Mouse (Mus musculus): Measurements from ENCODE around the gene Ppip5k2. TPM values are rescaled to one million over a fixed set of nuclear protein-coding genes. Genes with fewer than 3 reads are reported as not detected.

Gene Ppip5k2
- total and polyA plus RNA-seq, 2 experiments from 2014 or later, result 37.0 to 56.0 TPM

DNA sequence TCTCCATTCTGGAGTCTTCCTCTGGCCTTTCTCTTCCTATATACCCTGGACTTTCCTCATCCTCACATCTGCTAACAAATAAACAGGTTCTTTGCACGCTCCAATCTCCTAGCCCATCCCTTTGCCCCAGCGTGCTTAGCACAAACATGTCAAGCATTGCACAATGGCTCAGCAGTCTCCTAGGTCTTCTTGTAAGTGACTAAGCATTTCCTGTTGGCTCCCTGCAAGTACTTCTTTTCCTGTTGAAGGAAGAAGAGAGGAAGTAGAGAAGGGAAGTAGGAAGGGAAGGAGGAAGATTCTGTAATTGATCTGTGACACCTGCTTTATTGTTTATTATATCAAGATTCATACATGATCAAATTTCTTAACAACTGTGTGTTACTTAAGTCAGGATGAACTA is 97.4 kb downstream of the Ppip5k2 start:
- DNase-seq (ENCODE audit: low spot score), result no peak
- H3K27ac ChIP-seq (ENCODE audit: low read depth, low read length), result no peak overlapping the region
- WGBS, result 76% methylated on average over 2 of the region's 2 CpGs
- H3K4me3 ChIP-seq (ENCODE audit: low read depth, low read length), result no peak overlapping the region
- no peaks in the 10 kb centered on the region for H3K36me3 ChIP-seq (ENCODE audit: insufficient read depth, low read length)
- TF ChIP-seq CTCF (IDR thresholded peaks at IDR 0.05), result no peak
- H3K4me1 ChIP-seq (ENCODE audit: insufficient read depth, low read length), result no peaks in the 10 kb centered on the region
- ATAC-seq (ENCODE audit: low FRiP score), result no peak
- no peaks in the 10 kb centered on the region for H3K27me3 ChIP-seq (ENCODE audit: insufficient read depth, low read length)
- H3K9ac ChIP-seq (replicated peaks; ENCODE audit: low read length, poor library complexity, severe bottlenecking), result no peak overlapping the region
- H3K9me3 ChIP-seq (ENCODE audit: low read length), result no peaks in the 10 kb centered on the region
- H3K4me2 ChIP-seq (ENCODE audit: low read depth, low read length, poor library complexity, severe bottlenecking), result no peak overlapping the region

DNA sequence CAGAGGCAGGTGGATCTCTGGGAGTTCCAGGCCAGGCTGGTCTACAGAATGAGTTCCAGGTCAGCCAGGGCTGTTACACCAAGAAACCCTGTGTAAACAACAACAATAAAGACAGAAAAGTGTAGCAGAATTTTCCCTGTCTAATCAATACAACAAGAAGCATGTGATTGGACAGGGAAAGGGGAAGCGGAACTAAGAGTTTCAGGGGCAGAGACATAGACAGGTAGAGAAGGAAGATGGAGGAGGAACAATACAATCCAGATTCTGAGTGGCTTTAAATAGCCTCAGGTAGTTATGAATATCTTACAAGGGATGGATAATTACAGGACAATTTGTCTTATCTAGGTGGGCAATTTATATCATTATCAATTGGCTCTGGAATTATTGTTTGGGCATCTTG is 102.9 kb downstream of the Ppip5k2 start:
- no peaks in the 10 kb centered on the region for H3K9me3 ChIP-seq (ENCODE audit: low read length)
- 94% methylated on average over 1 of the region's 1 CpGs for WGBS
- no peak for ATAC-seq (ENCODE audit: low FRiP score)
- H3K36me3 ChIP-seq (ENCODE audit: insufficient read depth, low read length), result no peaks in the 10 kb centered on the region
- H3K27me3 ChIP-seq (ENCODE audit: insufficient read depth, low read length), result no peaks in the 10 kb centered on the region
- peaks cover 2% of the 10 kb centered on the region; the same call in 1 of the 2 replicates for H3K4me1 ChIP-seq (ENCODE audit: insufficient read depth, low read length)
- H3K4me3 ChIP-seq (ENCODE audit: low read depth, low read length), result no peak overlapping the region
- H3K4me2 ChIP-seq (ENCODE audit: low read depth, low read length, poor library complexity, severe bottlenecking), result no peak overlapping the region
- no peak for TF ChIP-seq CTCF (IDR thresholded peaks at IDR 0.05)
- H3K27ac ChIP-seq (ENCODE audit: low read depth, low read length), result no peak overlapping the region
- H3K9ac ChIP-seq (replicated peaks; ENCODE audit: low read length, poor library complexity, severe bottlenecking), result no peak overlapping the region
- DNase-seq (ENCODE audit: low spot score), result no peak

DNA sequence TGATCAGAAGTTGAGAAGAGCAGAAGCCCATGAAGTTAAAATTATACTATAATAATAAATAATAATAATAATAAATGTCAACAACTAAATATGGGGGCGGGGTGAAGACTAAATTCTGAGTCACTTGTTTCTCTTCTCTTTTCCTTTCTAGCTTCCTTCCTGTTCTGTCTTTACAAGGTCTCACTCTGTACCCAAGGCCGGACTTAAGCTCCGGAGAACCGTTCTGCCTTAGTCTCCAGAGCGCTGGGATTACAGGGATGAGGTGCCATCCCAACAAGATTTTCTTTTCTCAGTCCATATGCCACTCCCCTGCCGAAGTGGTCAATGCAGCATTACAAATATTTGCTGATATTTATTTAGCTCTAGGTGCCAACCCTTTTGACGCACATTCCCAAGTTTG is 107.9 kb downstream of the Ppip5k2 start:
- H3K27ac ChIP-seq (ENCODE audit: low read depth, low read length), result peak overlapping the region; percentile 98
- H3K4me3 ChIP-seq (ENCODE audit: low read depth, low read length), result peak overlapping the region; percentile 95
- 14% methylated on average over 7 of the region's 7 CpGs for WGBS
- H3K4me2 ChIP-seq (ENCODE audit: low read depth, low read length, poor library complexity, severe bottlenecking), result peak overlapping the region; percentile 70
- DNase-seq (ENCODE audit: low spot score) (no peak), ATAC-seq (ENCODE audit: low FRiP score) (no peak)
- H3K36me3 ChIP-seq (ENCODE audit: insufficient read depth, low read length), result no peaks in the 10 kb centered on the region
- no peak for TF ChIP-seq CTCF (IDR thresholded peaks at IDR 0.05)
- no peaks in the 10 kb centered on the region for H3K9me3 ChIP-seq (ENCODE audit: low read length)
- H3K27me3 ChIP-seq (ENCODE audit: insufficient read depth, low read length), result no peaks in the 10 kb centered on the region
- peaks cover 24% of the 10 kb centered on the region for H3K4me1 ChIP-seq (ENCODE audit: insufficient read depth, low read length)
- H3K9ac ChIP-seq (replicated peaks; ENCODE audit: low read length, poor library complexity, severe bottlenecking), result peak overlapping the region; percentile 83; the same call in 1 of the 2 replicates

DNA sequence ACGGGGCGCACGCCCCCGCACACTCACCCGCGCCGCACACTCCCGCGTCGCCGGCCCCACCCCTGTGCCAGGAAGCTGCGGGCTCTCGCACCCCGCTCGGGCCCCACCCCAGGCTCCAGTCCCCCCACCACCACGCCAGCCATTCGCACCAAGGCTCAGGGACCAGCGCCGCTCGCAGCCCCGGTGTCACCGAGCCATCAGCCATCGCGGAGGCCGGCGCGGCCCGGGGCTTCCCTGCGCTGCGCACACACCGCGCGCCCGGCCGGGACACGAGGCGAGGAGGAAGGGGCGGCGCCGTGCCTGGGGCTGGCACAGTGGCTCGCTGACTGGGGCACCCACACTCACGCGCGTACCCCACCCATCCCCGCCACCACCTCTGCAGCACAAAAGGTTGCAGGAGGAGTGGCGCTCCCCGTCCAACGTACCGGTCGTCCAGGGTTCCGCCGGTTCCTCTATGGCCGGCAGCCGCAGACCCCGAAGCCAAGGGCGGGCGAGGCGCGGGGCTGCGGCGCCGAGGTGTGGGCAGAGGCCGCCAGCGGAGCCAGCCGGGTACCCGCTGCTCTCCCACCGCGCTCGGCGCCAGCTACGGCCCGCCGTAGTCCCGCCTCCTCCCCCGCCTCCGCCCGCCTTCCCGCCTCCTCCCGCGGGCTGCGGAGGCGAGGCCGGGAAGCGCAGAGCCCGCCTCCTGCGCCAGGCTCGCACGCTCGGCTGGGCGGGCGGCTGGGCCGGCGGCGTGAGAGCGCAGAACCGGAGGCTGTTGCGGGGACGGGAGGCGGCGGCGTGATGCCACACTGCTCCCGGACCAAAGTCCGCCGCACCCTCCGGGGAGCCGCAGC is 108.6 kb downstream of the Ppip5k2 start, which contains the start of gene D1Ertd622e:
TSS of gene D1Ertd622e (minus strand) at position 669 of the 836 bp plus-strand sequence.
- Histone ChIP-seq H3K9ac (replicated peaks; ENCODE audit: low read length, poor library complexity, severe bottlenecking) (peak within 1 kb of the TSS; percentile 83), H3K27me3 (ENCODE audit: insufficient read depth, low read length) (no peaks in the 10 kb centered on the region), H3K27ac (ENCODE audit: low read depth, low read length) (peak within 1 kb of the TSS; percentile 98), H3K4me2 (ENCODE audit: low read depth, low read length, poor library complexity, severe bottlenecking) (peak within 1 kb of the TSS; percentile 70), H3K9me3 (ENCODE audit: low read length) (no peaks in the 10 kb centered on the region), H3K4me1 (ENCODE audit: insufficient read depth, low read length) (peaks cover 24% of the 10 kb centered on the region), H3K4me3 (ENCODE audit: low read depth, low read length) (peak within 1 kb of the TSS; percentile 95), H3K36me3 (ENCODE audit: insufficient read depth, low read length) (no peaks in the 10 kb centered on the region)
- WGBS, result under 1% methylated on average over 54 of the region's 106 CpGs
- DNase-seq (ENCODE audit: low spot score), result peak; percentile 88
- no peak; the same call in 1 of the 2 replicates for TF ChIP-seq CTCF (IDR thresholded peaks at IDR 0.05)
- ATAC-seq (ENCODE audit: low FRiP score), result peak; percentile 93

DNA sequence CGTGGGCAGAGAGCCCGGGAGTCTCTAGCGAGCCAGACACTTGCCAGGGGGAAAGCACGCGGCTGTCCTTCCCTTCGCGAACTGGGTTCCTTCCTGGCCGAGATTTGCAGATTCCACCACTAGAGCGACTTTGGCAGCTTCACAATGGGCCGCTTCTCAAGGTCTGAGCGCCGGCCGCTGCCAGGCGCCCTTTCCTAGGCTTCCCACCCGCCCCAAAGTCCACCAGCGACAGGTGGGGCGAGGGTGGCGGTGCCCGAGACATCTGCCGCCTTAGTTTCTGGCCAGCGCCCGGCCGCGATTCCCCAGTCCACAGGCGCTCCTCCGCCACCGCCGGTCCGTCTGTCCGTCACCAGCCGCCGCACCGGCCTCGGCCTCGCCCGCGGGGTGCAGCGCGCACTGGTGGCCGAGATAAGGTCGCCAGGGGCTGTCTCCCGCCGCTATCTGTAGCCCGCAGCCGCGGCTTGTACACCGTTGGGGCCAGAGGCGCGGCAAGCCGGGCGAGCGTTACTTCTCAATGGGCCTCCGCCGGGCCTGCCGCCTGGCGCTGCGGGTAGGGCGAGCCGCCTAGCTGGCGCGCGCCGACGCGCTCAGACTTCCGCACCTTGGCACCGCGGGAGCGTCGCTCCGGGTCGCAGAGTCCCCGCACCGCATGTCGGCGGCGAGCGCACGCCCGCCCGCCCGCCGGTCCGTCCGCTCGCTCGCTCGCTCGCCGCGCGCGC is 109.4 kb downstream of the Ppip5k2 start:
- Histone ChIP-seq H3K27me3 (ENCODE audit: insufficient read depth, low read length) (no peaks in the 10 kb centered on the region), H3K4me2 (ENCODE audit: low read depth, low read length, poor library complexity, severe bottlenecking) (peak overlapping the region; percentile 70), H3K4me3 (ENCODE audit: low read depth, low read length) (peak overlapping the region; percentile 95), H3K9me3 (ENCODE audit: low read length) (no peaks in the 10 kb centered on the region), H3K9ac (replicated peaks; ENCODE audit: low read length, poor library complexity, severe bottlenecking) (peak overlapping the region; percentile 83), H3K4me1 (ENCODE audit: insufficient read depth, low read length) (peaks cover 24% of the 10 kb centered on the region), H3K27ac (ENCODE audit: low read depth, low read length) (peak overlapping the region; percentile 98), H3K36me3 (ENCODE audit: insufficient read depth, low read length) (no peaks in the 10 kb centered on the region)
- ATAC-seq (ENCODE audit: low FRiP score) (peak; percentile 45), DNase-seq (ENCODE audit: low spot score) (peak; percentile 88)
- 1% methylated on average over 48 of the region's 93 CpGs for WGBS
- TF ChIP-seq CTCF (IDR thresholded peaks at IDR 0.05), result peak; percentile 51
